Mouse (Mus musculus) kidney, postnatal 4 days (tissue): ENCODE measurements at regions not wholly inside any gene's neighbourhood (a gene's known extent, or its start where the extent isn't known, plus 50 kb on each side); places are given as distances from the start of the nearest gene placed in this dataset.

ENCODE experiments used
- DNase-seq, 2 experiments: peaks; one replicate each; pipeline ENCODE4 v3.0.0; 2021; ENCODE audit warnings: mixed read lengths in 2 of 2

DNA sequence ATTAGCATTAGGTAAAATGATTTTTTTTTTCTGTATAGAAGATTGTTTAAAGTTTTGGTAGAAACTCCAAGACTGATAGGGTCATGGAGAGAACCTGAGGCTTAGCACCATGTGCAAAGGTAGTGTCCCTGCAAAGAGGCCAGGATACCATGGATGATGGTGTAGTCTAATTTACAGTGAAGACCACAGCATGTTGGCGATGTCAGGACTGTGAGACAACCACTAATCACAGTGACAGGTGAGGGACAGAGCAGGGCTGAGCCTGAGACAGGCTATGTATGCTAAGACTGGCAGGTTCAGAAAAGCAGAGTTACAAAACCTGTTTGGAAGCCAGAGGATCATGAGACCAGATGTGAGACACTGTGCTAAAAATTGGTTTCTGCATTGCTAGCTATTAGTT, 752.7 kb upstream of the Sel1l start:
- DNase-seq: no peak

GRCm38 (mm10) chr12:92589725-92590124, 740.8 kb upstream of the Sel1l start:
- no peak for DNase-seq

DNA sequence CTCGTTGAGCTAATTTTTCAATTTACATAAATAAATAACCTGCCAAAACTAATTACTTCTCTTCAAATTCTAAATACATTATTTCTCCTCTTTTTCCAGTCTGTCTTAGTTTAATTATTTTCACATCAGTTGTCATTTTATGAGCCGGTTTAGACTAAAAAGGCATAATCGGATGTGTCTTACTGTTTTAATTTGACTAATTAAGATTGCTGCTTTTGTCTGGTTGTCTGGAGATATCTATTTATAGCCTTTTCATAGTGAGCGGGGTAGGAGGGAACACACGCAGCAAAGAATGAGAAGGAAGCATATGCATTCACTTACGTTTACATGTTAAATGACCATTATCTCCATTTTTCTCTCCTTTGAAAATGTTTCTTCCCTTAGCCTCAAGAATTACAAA, 740.3 kb upstream of the Sel1l start:
- DNase-seq: no peak

DNA sequence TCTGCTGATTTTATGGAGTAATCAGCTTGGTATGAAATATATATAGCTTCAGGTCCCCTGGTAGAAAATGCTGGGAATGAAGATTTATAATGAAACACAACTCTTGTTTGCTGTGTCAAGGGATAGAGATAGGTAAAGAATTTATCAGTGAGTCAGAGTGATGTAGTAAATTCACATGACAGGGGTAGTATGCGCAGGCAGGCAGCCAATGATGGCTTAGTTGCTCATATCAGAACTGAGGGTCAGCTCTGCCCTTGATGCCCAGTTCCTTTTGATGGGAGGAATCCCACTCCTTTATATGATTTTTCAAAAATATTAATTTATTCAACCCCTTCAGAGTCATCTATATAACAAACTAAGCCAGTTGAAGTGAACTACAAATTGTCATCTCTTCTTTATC, 729.6 kb upstream of the Sel1l start:
- no peak for DNase-seq
